Mouse (Mus musculus) liver, embryonic 11.5 days (tissue): ENCODE results near the gene Pla2g4b. TPM values are rescaled to one million over a fixed set of nuclear protein-coding genes. Genes with fewer than 3 reads are reported as not detected.

ENCODE experiments used
- ATAC-seq: fragments of 200-750 bp; cut with Nextera tagmentation; replicated peaks from 2 replicates; pipeline ENCODE4 v1.8.0; 2017; ENCODE audit warnings: moderate number of reproducible peaks, mild to moderate bottlenecking, moderate TSS enrichment, moderate library complexity; ENCODE audit not compliant: low FRiP score
- DNase-seq: peaks from one replicate; pipeline ENCODE4 v3.0.0-alpha.2; 2017; ENCODE audit warnings: low spot score
- H3K27ac ChIP-seq: fragments of 300-500 bp; sonication (generic); 2 replicates; pipeline ENCODE4 v1.5.1; 2014; ENCODE audit warnings: mild to moderate bottlenecking, low read depth, low read length, control low read depth
- H3K27me3 ChIP-seq: fragments of 300-500 bp; sonication (generic); replicated peaks from 2 replicates; pipeline ENCODE4 v1.6.1; 2014; ENCODE audit warnings: low read length, mixed read lengths; ENCODE audit not compliant: control insufficient read depth, insufficient read depth
- H3K36me3 ChIP-seq: fragments of 300-500 bp; sonication (generic); 2 replicates; pipeline ENCODE4 v1.6.1; 2014; ENCODE audit warnings: mild to moderate bottlenecking, low read length, moderate library complexity, mixed read lengths; ENCODE audit not compliant: control insufficient read depth, insufficient read depth
- H3K4me1 ChIP-seq: fragments of 300-500 bp; sonication (generic); replicated peaks from 2 replicates; pipeline ENCODE4 v1.6.1; 2014; ENCODE audit warnings: low read length, mixed read lengths; ENCODE audit not compliant: control insufficient read depth, insufficient read depth
- H3K4me2 ChIP-seq: fragments of 300-500 bp; sonication (generic); 2 replicates; pipeline ENCODE4 v1.6.1; 2014; ENCODE audit warnings: mild to moderate bottlenecking, control low read depth, moderate library complexity
- H3K4me3 ChIP-seq: fragments of 300-500 bp; sonication (generic); 2 replicates; pipeline ENCODE4 v1.5.1; 2014; ENCODE audit warnings: low read depth, low read length, control low read depth
- H3K9ac ChIP-seq: fragments of 300-500 bp; sonication (generic); 2 replicates; pipeline ENCODE4 v1.6.1; 2014; ENCODE audit warnings: low read depth, low read length, control low read depth
- H3K9me3 ChIP-seq: fragments of 300-500 bp; sonication (generic); 2 replicates; pipeline ENCODE4 v1.6.1; 2016; ENCODE audit warnings: low read length, inconsistent platforms, mixed read lengths; ENCODE audit not compliant: control insufficient read depth
- WGBS: fragments of 180-500 bp; shearing (Covaris S2); extraction: QIAGEN DNeasy Blood & Tissue Kit; methylation state at CpG from one replicate; pipeline ENCODE4 v1.1.7; 2014; 5-methylcytosine and 5-hydroxymethylcytosine counted together
- polyA plus RNA-seq: library from polyadenylated mRNA; unstranded; fragments of >200 nt; fragmentation: Nextera tagmentation; extraction: Ambion mirVana; gene quantifications from 2 replicates; pipeline ENCODE4 v1.2.1, GENCODE M21; 2014

Pla2g4b gene
- 1.9 and 2.3 TPM in 2 replicates for polyA plus RNA-seq

DNA sequence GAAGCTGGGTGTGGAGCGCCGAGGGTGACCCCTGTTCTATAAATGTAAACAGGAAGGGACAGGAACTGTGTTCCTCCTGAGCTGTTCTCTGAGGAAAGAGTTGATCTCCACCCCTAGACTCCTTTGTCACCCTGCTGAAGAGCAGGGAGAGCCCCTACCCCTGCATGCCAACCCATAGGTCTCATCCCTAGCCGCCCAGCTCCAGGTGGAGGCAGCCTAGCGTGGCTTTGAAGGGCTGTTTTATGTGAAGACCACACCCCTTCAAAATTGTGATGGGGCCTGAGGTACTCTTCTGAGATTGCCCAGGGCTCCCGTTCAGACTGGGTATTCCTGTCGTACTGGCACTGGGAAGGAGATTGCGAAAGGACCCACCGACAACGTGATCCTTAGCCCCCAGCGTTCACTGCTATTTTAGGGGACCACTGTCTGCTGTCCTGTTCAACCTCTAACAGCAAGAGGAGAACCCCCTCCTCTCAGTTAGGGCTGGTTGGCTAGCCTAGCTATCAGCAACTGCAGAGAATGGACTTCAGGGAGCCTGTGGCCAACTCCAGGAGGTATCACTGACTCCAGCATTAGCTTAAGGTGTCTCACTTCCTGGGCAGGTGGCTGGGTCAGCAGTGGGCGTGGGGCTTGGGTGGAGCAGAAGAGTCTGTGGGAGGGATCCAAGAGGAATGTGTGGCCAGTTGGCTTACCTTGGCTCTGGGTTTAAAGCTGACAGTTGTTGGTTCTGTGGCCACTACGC, at the start of gene Pla2g4b:
TSS of gene Pla2g4b (plus strand) at position 692 of the 742 bp plus-strand sequence.
- WGBS = 79% methylated on average over 12 of the region's 12 CpGs
- H3K27ac ChIP-seq = no peak within 1 kb of the TSS
- no peak within 1 kb of the TSS for H3K4me2 ChIP-seq
- H3K36me3 ChIP-seq = peaks cover 5% of the 10 kb centered on the region; the same call in 1 of the 2 replicates
- H3K4me3 ChIP-seq = no peak within 1 kb of the TSS
- no peak for ATAC-seq
- H3K9me3 ChIP-seq = no peaks in the 10 kb centered on the region
- no peaks in the 10 kb centered on the region for H3K27me3 ChIP-seq
- no peak for DNase-seq
- H3K9ac ChIP-seq = no peak within 1 kb of the TSS
- H3K4me1 ChIP-seq = peaks cover 15% of the 10 kb centered on the region

DNA sequence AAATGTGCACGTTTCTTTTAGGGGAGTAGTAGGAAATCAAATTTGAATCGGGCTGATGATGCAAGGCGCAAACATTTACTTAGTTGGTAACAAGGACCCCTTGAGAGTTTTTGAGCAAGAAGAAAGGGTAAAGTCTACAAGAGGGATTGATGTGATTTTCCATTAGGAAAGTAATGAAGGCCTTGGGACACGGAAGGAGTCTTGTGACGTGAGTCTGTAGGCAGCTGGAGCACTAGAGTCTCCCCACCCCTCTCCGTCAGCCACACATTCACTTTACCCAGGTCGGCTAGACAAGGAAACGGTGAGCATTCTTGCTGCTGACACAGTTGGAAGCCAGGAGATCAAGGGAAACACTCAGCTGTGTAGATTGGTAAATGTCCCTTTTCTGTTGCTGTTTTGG, 47.3 kb upstream of the Pla2g4b start:
- no peak overlapping the region for H3K27ac ChIP-seq
- ATAC-seq (no peak), DNase-seq (no peak)
- no peaks in the 10 kb centered on the region for H3K4me1 ChIP-seq
- 75% methylated on average over 8 of the region's 8 CpGs for WGBS
- no peaks in the 10 kb centered on the region for H3K27me3 ChIP-seq
- H3K9ac ChIP-seq = no peak overlapping the region
- H3K36me3 ChIP-seq = no peaks in the 10 kb centered on the region
- H3K4me3 ChIP-seq = no peak overlapping the region
- H3K9me3 ChIP-seq = no peaks in the 10 kb centered on the region
- no peak overlapping the region for H3K4me2 ChIP-seq

DNA sequence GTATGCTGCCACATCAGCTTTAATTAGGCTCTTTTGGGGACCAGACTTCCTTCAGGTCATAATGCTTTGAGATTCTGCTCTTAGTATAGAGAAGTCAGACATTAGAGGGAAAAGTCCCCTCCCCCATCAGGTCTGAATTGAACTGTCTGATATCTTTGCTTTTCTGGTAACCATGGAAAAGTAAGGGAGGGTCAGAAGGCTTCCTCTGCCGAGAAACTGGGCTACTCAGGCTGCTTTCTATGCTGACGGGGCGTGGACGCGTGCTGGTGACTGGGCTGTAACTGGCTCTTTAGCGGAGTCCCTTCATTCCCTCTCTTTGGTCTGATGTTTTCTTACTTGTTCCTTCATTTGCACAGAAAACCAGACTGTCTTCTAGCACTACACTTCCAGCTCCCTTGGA, 46.8 kb upstream of the Pla2g4b start:
- no peaks in the 10 kb centered on the region for H3K9me3 ChIP-seq
- WGBS = 75% methylated on average over 6 of the region's 6 CpGs

DNA sequence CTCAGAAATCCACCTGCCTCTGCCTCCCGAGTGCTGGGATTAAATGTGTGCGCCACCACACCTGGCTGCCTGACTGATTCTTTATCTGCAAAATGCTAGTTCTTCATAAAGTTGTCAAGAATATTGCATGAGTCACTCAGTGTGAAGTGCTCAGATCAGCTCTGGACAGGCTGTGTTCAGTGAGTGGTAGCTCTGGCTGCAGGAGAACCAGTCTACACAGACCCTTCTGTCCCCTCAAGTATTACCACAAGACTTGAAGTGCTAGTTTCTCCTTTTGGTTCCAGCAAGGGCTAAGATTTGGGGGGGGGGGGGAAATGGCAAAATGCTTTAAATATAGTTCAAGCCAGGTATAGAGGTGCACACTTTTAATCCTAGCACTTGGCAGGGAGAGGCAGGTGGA, 45.8 kb upstream of the Pla2g4b start:
- Histone ChIP-seq H3K27ac (no peak overlapping the region), H3K4me2 (no peak overlapping the region), H3K27me3 (no peaks in the 10 kb centered on the region), H3K4me1 (no peaks in the 10 kb centered on the region), H3K4me3 (no peak overlapping the region), H3K36me3 (no peaks in the 10 kb centered on the region), H3K9ac (no peak overlapping the region), H3K9me3 (no peaks in the 10 kb centered on the region)
- ATAC-seq (no peak), DNase-seq (no peak)
- WGBS = 90% methylated on average over 2 of the region's 2 CpGs

More for the DNA sequence above, 46.8 kb upstream of the Pla2g4b start:
- H3K36me3 ChIP-seq = no peaks in the 10 kb centered on the region
- H3K4me2 ChIP-seq = no peak overlapping the region
- H3K4me3 ChIP-seq = no peak overlapping the region
- no peak overlapping the region for H3K27ac ChIP-seq
- no peaks in the 10 kb centered on the region for H3K27me3 ChIP-seq
- no peak overlapping the region for H3K9ac ChIP-seq
- ATAC-seq (no peak), DNase-seq (no peak)
- no peaks in the 10 kb centered on the region for H3K4me1 ChIP-seq

DNA sequence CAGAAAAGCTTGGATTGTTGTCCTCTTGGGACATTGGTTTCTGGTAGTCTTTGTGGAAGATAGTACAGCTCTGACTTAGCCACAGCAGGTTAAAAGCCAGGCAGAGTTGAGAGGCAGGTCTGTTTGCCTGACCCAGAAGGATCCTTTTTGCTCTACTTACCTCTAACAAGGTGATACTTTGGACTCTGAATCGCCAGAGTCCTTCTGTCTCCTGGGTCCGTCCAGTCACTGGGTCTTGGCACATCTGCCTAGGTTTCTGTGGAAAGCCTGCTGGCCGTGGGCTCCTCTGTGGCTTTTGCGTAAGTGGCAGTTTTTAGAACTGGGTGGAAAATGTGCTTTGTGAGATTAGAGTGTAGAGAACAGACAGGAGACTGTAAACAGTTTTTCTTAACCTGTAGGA, 44.3 kb upstream of the Pla2g4b start:
- H3K4me2 ChIP-seq = no peak overlapping the region
- no peak overlapping the region for H3K4me3 ChIP-seq
- no peaks in the 10 kb centered on the region for H3K36me3 ChIP-seq
- no peak for DNase-seq
- no peak for ATAC-seq
- no peaks in the 10 kb centered on the region for H3K9me3 ChIP-seq
- 75% methylated on average over 4 of the region's 4 CpGs for WGBS
- no peak overlapping the region for H3K9ac ChIP-seq
- no peak overlapping the region for H3K27ac ChIP-seq
- no peaks in the 10 kb centered on the region for H3K4me1 ChIP-seq
- no peaks in the 10 kb centered on the region for H3K27me3 ChIP-seq

DNA sequence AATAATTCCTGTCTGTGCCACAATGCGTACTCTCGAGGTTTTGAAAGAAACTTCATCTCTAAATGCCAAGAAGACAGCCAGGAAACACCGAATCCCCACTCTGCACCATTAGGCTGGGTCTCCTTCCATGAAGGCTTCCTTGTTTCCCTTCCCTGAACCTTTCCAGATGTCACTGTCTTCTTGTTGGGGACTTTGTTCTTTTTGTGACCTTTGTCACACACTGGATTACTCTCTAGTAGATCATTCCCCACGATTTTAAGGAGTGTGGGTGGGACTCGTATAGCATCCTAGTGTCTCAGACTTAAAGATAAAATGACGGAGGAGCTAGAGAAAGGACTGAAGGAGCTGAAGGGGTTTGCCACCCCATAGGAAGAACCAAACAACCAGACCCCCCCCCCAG, 42.3 kb upstream of the Pla2g4b start:
- Histone ChIP-seq H3K9ac (no peak overlapping the region), H3K4me3 (no peak overlapping the region), H3K36me3 (no peaks in the 10 kb centered on the region), H3K4me1 (no peaks in the 10 kb centered on the region; the same call in 1 of the 2 replicates), H3K27ac (no peak overlapping the region), H3K27me3 (no peaks in the 10 kb centered on the region), H3K9me3 (no peaks in the 10 kb centered on the region), H3K4me2 (no peak overlapping the region)
- ATAC-seq = no peak
- DNase-seq = no peak
- WGBS = 77% methylated on average over 6 of the region's 6 CpGs

DNA sequence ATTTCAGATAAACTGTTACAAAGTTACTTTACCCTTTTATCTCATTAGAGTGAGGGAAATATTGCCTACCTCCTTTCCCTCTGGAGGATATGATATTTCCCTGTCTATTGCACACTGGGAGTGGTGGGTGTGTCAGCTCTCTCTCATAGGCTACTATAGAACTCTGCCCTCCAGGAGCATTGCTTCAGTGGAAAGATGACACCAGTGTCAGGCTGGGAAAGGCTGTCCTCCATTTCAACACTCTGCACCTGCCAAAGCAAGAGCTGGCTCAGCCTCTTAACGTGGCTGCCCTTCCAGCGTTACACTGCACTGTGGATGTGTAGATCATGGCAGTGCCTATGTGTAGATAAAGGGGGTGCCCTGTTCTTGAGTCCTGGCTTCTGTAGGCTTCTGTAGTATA, 40.9 kb upstream of the Pla2g4b start:
- ATAC-seq (no peak), DNase-seq (no peak)
- Histone ChIP-seq H3K9ac (no peak overlapping the region), H3K4me2 (no peak overlapping the region), H3K27ac (no peak overlapping the region), H3K4me3 (no peak overlapping the region), H3K9me3 (no peaks in the 10 kb centered on the region), H3K27me3 (no peaks in the 10 kb centered on the region), H3K4me1 (no peaks in the 10 kb centered on the region; the same call in 1 of the 2 replicates), H3K36me3 (no peaks in the 10 kb centered on the region)
- WGBS = 91% methylated on average over 2 of the region's 2 CpGs

DNA sequence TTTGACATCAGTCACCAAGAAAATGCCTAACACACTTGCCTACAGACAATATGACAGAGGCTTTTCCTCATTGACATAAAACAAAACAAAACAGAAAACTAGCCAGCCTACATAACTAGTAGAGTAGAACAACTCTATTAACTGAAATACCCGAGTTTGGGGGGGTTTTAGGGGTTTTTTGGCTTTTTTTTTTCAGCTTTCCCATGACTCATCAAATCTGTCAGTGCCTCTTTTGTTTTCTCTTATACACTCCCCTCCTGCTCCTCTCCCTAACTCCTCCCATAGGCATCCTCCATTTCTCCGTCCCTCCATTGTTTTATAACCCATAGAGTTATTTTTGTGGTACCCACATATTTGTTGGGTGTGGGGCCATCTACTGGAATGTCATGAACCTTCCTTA, 39.7 kb upstream of the Pla2g4b start:
- Histone ChIP-seq H3K4me2 (no peak overlapping the region), H3K9me3 (no peaks in the 10 kb centered on the region), H3K27ac (no peak overlapping the region), H3K36me3 (no peaks in the 10 kb centered on the region), H3K9ac (no peak overlapping the region), H3K4me3 (no peak overlapping the region), H3K27me3 (no peaks in the 10 kb centered on the region), H3K4me1 (no peaks in the 10 kb centered on the region; the same call in 1 of the 2 replicates)
- WGBS = 67% methylated on average over 2 of the region's 2 CpGs
- DNase-seq = no peak
- ATAC-seq = no peak

DNA sequence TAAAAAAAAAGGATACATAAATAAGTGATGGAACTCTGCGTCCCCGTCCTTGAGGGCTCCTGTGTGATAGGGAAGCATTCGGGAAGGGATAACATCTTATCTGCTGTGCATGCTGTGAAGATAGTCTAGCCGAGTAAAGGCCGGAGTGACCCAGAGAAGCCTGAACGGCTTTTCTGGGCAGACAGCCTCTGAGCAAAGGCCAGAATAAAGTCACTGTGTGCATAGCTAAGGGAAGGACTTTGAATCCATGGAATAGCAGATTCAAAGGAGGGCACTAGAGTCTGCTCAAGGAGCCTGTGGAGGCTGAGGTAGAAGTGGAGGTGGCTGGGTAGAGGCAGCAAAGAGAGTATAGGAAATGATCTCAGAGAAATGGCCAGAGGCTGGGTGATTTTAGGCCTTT, 38.4 kb upstream of the Pla2g4b start:
- H3K9me3 ChIP-seq = no peaks in the 10 kb centered on the region
- H3K4me1 ChIP-seq = no peaks in the 10 kb centered on the region; the same call in 1 of the 2 replicates
- no peak overlapping the region for H3K27ac ChIP-seq
- H3K4me3 ChIP-seq = no peak overlapping the region
- no peaks in the 10 kb centered on the region for H3K27me3 ChIP-seq
- H3K4me2 ChIP-seq = no peak overlapping the region
- H3K9ac ChIP-seq = no peak overlapping the region
- 69% methylated on average over 6 of the region's 6 CpGs for WGBS
- DNase-seq = no peak
- H3K36me3 ChIP-seq = no peaks in the 10 kb centered on the region
- ATAC-seq = no peak
